Mouse (Mus musculus): ENCODE measurements around the gene Vamp1.

GRCm38 (mm10) chr6:125237421-125237820, 22.1 kb downstream of the Vamp1 start:
- TF ChIP-seq CTCF (IDR thresholded peaks at IDR 0.05; ENCODE audit: insufficient read depth, low read depth, low read length) (no peak), POLR2A (IDR thresholded peaks at IDR 0.05; ENCODE audit: insufficient read depth, low read depth, low read length) (no peak)

Measured in olfactory bulb, adult 2 months (tissue).